Mouse (Mus musculus) liver, adult 2 months (tissue): ENCODE data around the gene Dnah8. TPM values are rescaled to one million over a fixed set of nuclear protein-coding genes. Genes with fewer than 3 reads are reported as not detected.
A peak's percentile ranks its signal among the peaks of the same experiment; 100 is the strongest.

ENCODE experiments used
- DNase-seq: peaks from one replicate; pipeline ENCODE4 v3.0.0-alpha.2; 2011; ENCODE audit warnings: low read depth, low spot score; ENCODE audit errors: extremely low read depth
- H3K27ac ChIP-seq: fragments of 200-500 bp; replicated peaks from 2 replicates; pipeline ENCODE4 v1.5.1; 2012; ENCODE audit warnings: low read depth, mild to moderate bottlenecking, control low read depth, inconsistent platforms, low read length; ENCODE audit not compliant: insufficient read depth
- H3K27me3 ChIP-seq: fragments of 200-500 bp; 2 replicates; pipeline ENCODE4 v1.6.1; 2012; ENCODE audit warnings: mild to moderate bottlenecking, moderate library complexity, low read length, inconsistent platforms; ENCODE audit not compliant: control insufficient read depth, insufficient read depth
- H3K36me3 ChIP-seq: fragments of 200-500 bp; 2 replicates; pipeline ENCODE4 v1.6.1; 2012; ENCODE audit warnings: low read length, inconsistent platforms; ENCODE audit not compliant: control insufficient read depth, insufficient read depth
- H3K4me1 ChIP-seq: fragments of 200-500 bp; 2 replicates; pipeline ENCODE4 v1.6.1; 2011; ENCODE audit warnings: low read length; ENCODE audit not compliant: control insufficient read depth, insufficient read depth
- H3K4me3 ChIP-seq: fragments of 200-500 bp; 2 replicates; pipeline ENCODE4 v1.5.1; 2011; ENCODE audit warnings: low read depth, mild to moderate bottlenecking, control low read depth, low read length, moderate library complexity; ENCODE audit not compliant: insufficient read depth
- H3K79me2 ChIP-seq: fragments of 200-500 bp; 2 replicates; pipeline ENCODE4 v1.6.1; 2012; ENCODE audit warnings: inconsistent platforms, mild to moderate bottlenecking, low read length, moderate library complexity; ENCODE audit not compliant: control insufficient read depth, insufficient read depth
- H3K9ac ChIP-seq: fragments of 200-500 bp; 2 replicates; pipeline ENCODE4 v1.6.1; 2012; ENCODE audit warnings: low read depth, mild to moderate bottlenecking, control low read depth, inconsistent platforms, low read length
- CTCF ChIP-seq: fragments of 200-500 bp; IDR thresholded peaks from 2 replicates; pipeline ENCODE4 v1.5.1; 2011; ENCODE audit warnings: low read depth, low read length, control low read depth
- POLR2A ChIP-seq: fragments of 200-500 bp; IDR thresholded peaks from 2 replicates; pipeline ENCODE4 v1.6.1; 2011; ENCODE audit warnings: low read length, control low read depth; ENCODE audit not compliant: insufficient read depth; ENCODE audit errors: extremely low read depth
- WGBS: fragments of 180-500 bp; shearing (Covaris S2); methylation state at CpG from one replicate; pipeline ENCODE4 v1.1.7; 2018; 5-methylcytosine and 5-hydroxymethylcytosine counted together
- polyA plus RNA-seq: library from polyadenylated mRNA; depleted of rRNA; stranded (reverse); fragments of >200 nt; gene quantifications from 2 replicates; pipeline ENCODE4 v1.2.3, GENCODE M21; 2012
- total RNA-seq: library from RNA; depleted of rRNA; stranded (reverse); fragments of >200 nt; gene quantifications from 2 replicates; pipeline ENCODE4 v1.2.3, GENCODE M21; 2014

The Dnah8 gene
- total and polyA plus RNA-seq, 2 experiments, result 0.18 to 0.20 TPM

- Histone ChIP-seq H3K79me2 (no peaks in the 10 kb centered on the region), H3K4me1 (no peaks in the 10 kb centered on the region), H3K36me3 (no peaks in the 10 kb centered on the region), H3K27me3 (no peaks in the 10 kb centered on the region), H3K9ac (no peak overlapping the region), H3K27ac (no peak overlapping the region), H3K4me3 (no peak overlapping the region)
- DNase-seq, result no peak
- TF ChIP-seq CTCF (no peak), POLR2A (no peak)
- WGBS, result 37% methylated on average over 6 of the region's 6 CpGs
These were observed 254.5 kb downstream of the Dnah8 start for GRCm38 (mm10) chr17:30878626-30879025.

DNA sequence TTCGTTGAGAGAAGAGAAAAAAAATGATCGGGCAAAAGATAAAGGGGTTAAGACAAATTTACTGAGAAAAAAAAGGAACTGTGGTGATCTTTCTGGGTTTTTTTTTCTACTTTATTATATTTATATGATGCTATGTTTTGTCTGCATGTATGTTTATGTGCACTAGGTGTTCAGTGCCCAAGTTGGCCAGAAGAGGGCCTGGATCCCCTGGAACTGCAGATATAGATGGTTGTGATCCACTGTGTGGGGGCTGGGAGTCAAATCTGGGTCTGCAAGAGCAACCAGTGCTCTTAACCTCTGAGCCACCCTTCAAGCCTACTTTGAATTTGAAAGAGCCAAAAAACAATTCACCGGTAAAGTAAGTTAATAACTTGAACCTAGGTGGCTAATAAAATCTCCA lies 256.2 kb downstream of the Dnah8 start:
- H3K27me3 ChIP-seq, result no peaks in the 10 kb centered on the region
- H3K4me3 ChIP-seq, result no peak overlapping the region
- no peak overlapping the region for H3K27ac ChIP-seq
- no peaks in the 10 kb centered on the region for H3K79me2 ChIP-seq
- TF ChIP-seq CTCF (no peak), POLR2A (no peak)
- WGBS, result 94% methylated on average over 3 of the region's 3 CpGs
- no peak for DNase-seq
- H3K36me3 ChIP-seq, result no peaks in the 10 kb centered on the region
- no peak overlapping the region for H3K9ac ChIP-seq
- no peaks in the 10 kb centered on the region for H3K4me1 ChIP-seq

DNA sequence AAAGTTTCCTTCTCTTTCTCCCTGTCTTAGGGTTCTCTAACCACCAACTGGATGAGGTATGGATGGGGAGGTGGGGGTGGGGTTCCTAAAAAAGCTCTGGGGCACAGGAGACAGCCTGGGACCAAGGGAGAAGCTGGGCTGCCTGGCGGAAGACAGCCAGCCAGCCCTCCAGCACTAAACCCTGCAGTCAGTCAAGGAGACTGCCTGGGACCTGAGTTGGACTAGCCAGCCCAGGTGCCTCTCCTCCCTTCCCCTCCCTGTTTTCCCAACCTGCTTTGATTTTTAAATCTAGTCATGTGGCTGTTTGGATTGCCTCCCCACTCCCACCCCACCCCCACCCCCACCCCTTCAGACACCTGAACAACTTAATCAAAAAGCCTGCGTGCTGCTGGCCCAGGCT lies 256.8 kb downstream of the Dnah8 start:
- no peak overlapping the region for H3K27ac ChIP-seq
- H3K36me3 ChIP-seq, result no peaks in the 10 kb centered on the region
- WGBS, result 61% methylated on average over 2 of the region's 2 CpGs
- H3K4me1 ChIP-seq, result no peaks in the 10 kb centered on the region
- no peaks in the 10 kb centered on the region for H3K27me3 ChIP-seq
- TF ChIP-seq CTCF (no peak), POLR2A (no peak)
- no peak for DNase-seq
- H3K79me2 ChIP-seq, result no peaks in the 10 kb centered on the region
- no peak overlapping the region for H3K9ac ChIP-seq
- H3K4me3 ChIP-seq, result no peak overlapping the region

- no peaks in the 10 kb centered on the region for H3K27me3 ChIP-seq
- no peak overlapping the region for H3K9ac ChIP-seq
- DNase-seq, result peak; percentile 6
- H3K4me3 ChIP-seq, result no peak overlapping the region
- H3K27ac ChIP-seq, result no peak overlapping the region
- no peaks in the 10 kb centered on the region for H3K36me3 ChIP-seq
- TF ChIP-seq CTCF (no peak), POLR2A (no peak)
- 13% methylated on average over 6 of the region's 6 CpGs for WGBS
- H3K4me1 ChIP-seq, result no peaks in the 10 kb centered on the region
- H3K79me2 ChIP-seq, result no peaks in the 10 kb centered on the region
These were observed 258.1 kb downstream of the Dnah8 start for GRCm38 (mm10) chr17:30882206-30882605.

- H3K79me2 ChIP-seq, result no peaks in the 10 kb centered on the region
- H3K27me3 ChIP-seq, result no peaks in the 10 kb centered on the region
- WGBS, result 69% methylated on average over 8 of the region's 8 CpGs
- H3K27ac ChIP-seq, result no peak overlapping the region
- H3K4me1 ChIP-seq, result no peaks in the 10 kb centered on the region
- H3K9ac ChIP-seq, result no peak overlapping the region
- no peak for TF ChIP-seq POLR2A
- TF ChIP-seq CTCF, result no peak
- H3K36me3 ChIP-seq, result no peaks in the 10 kb centered on the region
- no peak for DNase-seq
- no peak overlapping the region for H3K4me3 ChIP-seq
These were observed 259.4 kb downstream of the Dnah8 start for GRCm38 (mm10) chr17:30883534-30883933.

GRCm38 (mm10) chr17:30892086-30892485 lies 267.9 kb downstream of the Dnah8 start:
- TF ChIP-seq POLR2A (no peak), CTCF (no peak)
- H3K27ac ChIP-seq, result no peak overlapping the region
- no peak for DNase-seq
- H3K9ac ChIP-seq, result no peak overlapping the region
- no peaks in the 10 kb centered on the region for H3K79me2 ChIP-seq
- no peaks in the 10 kb centered on the region for H3K4me1 ChIP-seq
- H3K27me3 ChIP-seq, result no peaks in the 10 kb centered on the region
- H3K36me3 ChIP-seq, result no peaks in the 10 kb centered on the region
- 42% methylated on average over 1 of the region's 1 CpGs for WGBS
- H3K4me3 ChIP-seq, result no peak overlapping the region
